Mouse (Mus musculus) brain, embryonic 14.5 days (tissue): ENCODE results near the gene Mlxipl.

ENCODE experiments used
- CTCF ChIP-seq: fragments of 200-500 bp; IDR thresholded peaks from 2 replicates; pipeline ENCODE4 v1.5.1; 2012; ENCODE audit warnings: inconsistent platforms, mild to moderate bottlenecking, moderate library complexity, borderline replicate concordance; ENCODE audit not compliant: insufficient read depth, insufficient read length; ENCODE audit errors: extremely low read depth
- POLR2A ChIP-seq: fragments of 200-500 bp; IDR thresholded peaks from 2 replicates; pipeline ENCODE4 v1.6.1; 2012; ENCODE audit warnings: mild to moderate bottlenecking, inconsistent platforms, borderline replicate concordance; ENCODE audit not compliant: poor library complexity, insufficient read depth, insufficient read length, severe bottlenecking; ENCODE audit errors: extremely low read depth

DNA sequence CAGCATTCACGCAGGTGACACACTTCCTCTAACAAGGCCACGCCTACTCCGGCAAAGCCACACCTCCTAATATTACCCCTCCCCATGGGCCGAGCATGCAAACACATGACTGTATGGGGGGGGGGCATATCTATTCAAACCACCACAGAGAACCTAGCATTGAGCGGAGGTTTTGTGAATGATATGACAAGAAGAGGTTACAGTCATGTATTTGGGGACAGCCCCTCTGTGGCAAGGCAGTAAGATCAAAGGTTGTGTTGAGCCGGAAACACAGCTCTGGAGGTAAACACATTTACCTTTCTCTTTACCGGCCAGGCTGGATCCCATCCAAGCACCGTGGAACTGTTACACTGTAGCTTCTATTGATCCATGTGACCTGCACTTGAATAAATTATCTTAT is 25.6 kb downstream of the Mlxipl start:
- no peak for TF ChIP-seq POLR2A
- no peak for TF ChIP-seq CTCF
